In genomic region chr7:67528821-67529221, GRCm38 (mm10) we compare ENCODE assay signal across 12 mouse cellular contexts.
DNase-seq lines count a peak whose midpoint lies in the region; ATAC-seq and TF ChIP-seq lines count a peak whose summit lies in the region.
"Had no signal": no experiment of that assay in that cellular context is flagged by ENCODE, and none has a peak within 500 bp of the region (broad histone marks: within the 10 kb centered on the region; RNA-seq: fewer than 3 reads in every experiment).

No protein-coding gene starts in this region.

- ATAC-seq in hindbrain, postnatal 0 days: peak; percentile 80
- no peak for ATAC-seq in hindbrain, embryonic 12.5 days (ENCODE audit: low FRiP score)
- no peak for ATAC-seq in stomach, embryonic 15.5 days (ENCODE audit: insufficient read depth, low FRiP score, low read depth)
- ATAC-seq in stomach, postnatal 0 days (ENCODE audit: low FRiP score, low TSS enrichment): no peak
- ATAC-seq in forebrain, postnatal 0 days: peak; percentile 71
- no peak for ATAC-seq in CD4-positive, CD25-positive, alpha-beta regulatory T cell, adult 4 months
- no peak for ATAC-seq in granulocyte monocyte progenitor cell, adult 5-6 weeks (replicated peaks; ENCODE audit: poor library complexity, severe bottlenecking)

- no peak overlapping the region for H3K4me3 ChIP-seq in hindbrain, postnatal 0 days (ENCODE audit: low read length)
- H3K4me3 ChIP-seq in hindbrain, embryonic 12.5 days: no peak overlapping the region
- no peak overlapping the region for H3K4me3 ChIP-seq in stomach, embryonic 15.5 days (replicated peaks)
- H3K4me3 ChIP-seq in stomach, postnatal 0 days (ENCODE audit: low read depth, low read length): no peak overlapping the region
- H3K4me3 ChIP-seq in cerebellum, adult 2 months (replicated peaks; ENCODE audit: insufficient read depth, low read depth, low read length): peak overlapping the region; percentile 52
- no peak overlapping the region for H3K4me3 ChIP-seq in forebrain, postnatal 0 days (ENCODE audit: low read depth, low read length)
- H3K4me3 ChIP-seq: erythroblast, embryonic 14.5 days; midbrain, embryonic 10.5 days had no signal

- TF ChIP-seq EP300 in stomach, postnatal 0 days (optimal IDR thresholded peaks at IDR 0.05): no peak

- no peaks in the 10 kb centered on the region for H3K27me3 ChIP-seq in hindbrain, postnatal 0 days (ENCODE audit: insufficient read depth, low read length)
- no peaks in the 10 kb centered on the region for H3K27me3 ChIP-seq in hindbrain, embryonic 12.5 days
- H3K27me3 ChIP-seq in stomach, embryonic 15.5 days (replicated peaks): no peaks in the 10 kb centered on the region
- no peaks in the 10 kb centered on the region for H3K27me3 ChIP-seq in stomach, postnatal 0 days (ENCODE audit: control insufficient read depth, insufficient read depth, low read length)
- H3K27me3 ChIP-seq in cerebellum, adult 2 months (ENCODE audit: control insufficient read depth, insufficient read depth, low read length): no peaks in the 10 kb centered on the region
- no peaks in the 10 kb centered on the region for H3K27me3 ChIP-seq in forebrain, postnatal 0 days (ENCODE audit: insufficient read depth, low read length)

- no peaks in the 10 kb centered on the region for H3K36me3 ChIP-seq in hindbrain, postnatal 0 days (ENCODE audit: insufficient read depth, low read length)
- H3K36me3 ChIP-seq in hindbrain, embryonic 12.5 days: no peaks in the 10 kb centered on the region
- H3K36me3 ChIP-seq in stomach, embryonic 15.5 days: no peaks in the 10 kb centered on the region
- H3K36me3 ChIP-seq in stomach, postnatal 0 days (ENCODE audit: control insufficient read depth, insufficient read depth, low read length): no peaks in the 10 kb centered on the region
- H3K36me3 ChIP-seq in forebrain, postnatal 0 days (ENCODE audit: insufficient read depth): no peaks in the 10 kb centered on the region
- H3K36me3 ChIP-seq: midbrain, embryonic 10.5 days had no signal

- peak; percentile 57 for DNase-seq in hindbrain, postnatal 0 days (ENCODE audit: low spot score)
- DNase-seq in stomach, postnatal 0 days (ENCODE audit: low spot score): no peak
- peak; percentile 43 to 49 for DNase-seq in cerebellum, adult 2 months
- no peak for DNase-seq in forebrain, postnatal 0 days
- DNase-seq: thymus, adult 18-20 months had no signal

- TF ChIP-seq CTCF in hindbrain, postnatal 0 days (IDR thresholded peaks at IDR 0.05; ENCODE audit: low read depth): no peak
- no peak for TF ChIP-seq CTCF in stomach, postnatal 0 days (IDR thresholded peaks at IDR 0.05; ENCODE audit: low read depth)
- no peak for TF ChIP-seq CTCF in cerebellum, adult 2 months (IDR thresholded peaks at IDR 0.05; ENCODE audit: borderline replicate concordance, insufficient read depth, low read depth, low read length)
- no peak for TF ChIP-seq CTCF in forebrain, postnatal 0 days (IDR thresholded peaks at IDR 0.05; ENCODE audit: low read depth)

- H3K9ac ChIP-seq in hindbrain, postnatal 0 days (replicated peaks; ENCODE audit: low read length): no peak overlapping the region
- H3K9ac ChIP-seq in hindbrain, embryonic 12.5 days: no peak overlapping the region
- H3K9ac ChIP-seq in stomach, embryonic 15.5 days: no peak overlapping the region
- H3K9ac ChIP-seq in stomach, postnatal 0 days (ENCODE audit: low read length): no peak overlapping the region
- no peak overlapping the region for H3K9ac ChIP-seq in forebrain, postnatal 0 days
- H3K9ac ChIP-seq: hindbrain, embryonic 14.5 days had no signal

- no peak overlapping the region; the same call in 1 of the 2 replicates for H3K27ac ChIP-seq in hindbrain, postnatal 0 days
- no peak overlapping the region for H3K27ac ChIP-seq in hindbrain, embryonic 12.5 days
- peak overlapping the region; percentile 46; the same call in 1 of the 2 replicates for H3K27ac ChIP-seq in stomach, embryonic 15.5 days
- H3K27ac ChIP-seq in stomach, postnatal 0 days (replicated peaks): no peak overlapping the region
- 0 out of 2 replicates have a peak overlapping the region, but pooled peaks have one; percentile 2 for H3K27ac ChIP-seq in cerebellum, adult 2 months (ENCODE audit: insufficient read depth, low read length)
- no peak overlapping the region for H3K27ac ChIP-seq in forebrain, postnatal 0 days (ENCODE audit: low read depth, low read length)
- H3K27ac ChIP-seq: midbrain, embryonic 10.5 days had no signal

- no peaks in the 10 kb centered on the region for H3K9me3 ChIP-seq in hindbrain, postnatal 0 days (ENCODE audit: low read length)
- no peaks in the 10 kb centered on the region for H3K9me3 ChIP-seq in hindbrain, embryonic 12.5 days (replicated peaks)
- no peaks in the 10 kb centered on the region for H3K9me3 ChIP-seq in stomach, embryonic 15.5 days
- H3K9me3 ChIP-seq in stomach, postnatal 0 days (ENCODE audit: control insufficient read depth, low read length): no peaks in the 10 kb centered on the region
- H3K9me3 ChIP-seq in forebrain, postnatal 0 days (ENCODE audit: low read length): no peaks in the 10 kb centered on the region
- H3K9me3 ChIP-seq: midbrain, embryonic 10.5 days had no signal

- no peak for TF ChIP-seq POLR2A in cerebellum, adult 2 months (IDR thresholded peaks at IDR 0.05; ENCODE audit: borderline replicate concordance, insufficient read depth, low read length)

- WGBS in hindbrain, postnatal 0 days: 75% methylated on average over 18 of the region's 18 CpGs
- WGBS in hindbrain, embryonic 12.5 days: 93% methylated on average over 18 of the region's 18 CpGs
- WGBS in stomach, embryonic 15.5 days: 91% methylated on average over 18 of the region's 18 CpGs
- 85% methylated on average over 18 of the region's 18 CpGs for WGBS in stomach, postnatal 0 days
- 25% methylated on average over 18 of the region's 18 CpGs for WGBS in cerebellum, adult 2 months
- WGBS in forebrain, postnatal 0 days: 68% methylated on average over 18 of the region's 18 CpGs

- H3K4me1 ChIP-seq in hindbrain, postnatal 0 days (ENCODE audit: insufficient read depth, low read length): no peaks in the 10 kb centered on the region; the same call in none of the 2 replicates
- H3K4me1 ChIP-seq in hindbrain, embryonic 12.5 days: peaks cover 2% of the 10 kb centered on the region; the same call in 1 of the 2 replicates
- H3K4me1 ChIP-seq in stomach, embryonic 15.5 days: peaks cover 19% of the 10 kb centered on the region
- H3K4me1 ChIP-seq in stomach, postnatal 0 days (replicated peaks; ENCODE audit: control insufficient read depth, insufficient read depth): 0 out of 2 replicates have a peak, but pooled peaks cover 2% of the 10 kb centered on the region
- peaks cover 14% of the 10 kb centered on the region; the same call in 1 of the 2 replicates for H3K4me1 ChIP-seq in cerebellum, adult 2 months (ENCODE audit: control insufficient read depth, insufficient read depth, low read length)
- H3K4me1 ChIP-seq in forebrain, postnatal 0 days (ENCODE audit: insufficient read depth): 0 out of 2 replicates have a peak, but pooled peaks cover 4% of the 10 kb centered on the region

- no peak overlapping the region for H3K4me2 ChIP-seq in hindbrain, postnatal 0 days (ENCODE audit: low read depth, low read length)
- H3K4me2 ChIP-seq in hindbrain, embryonic 12.5 days (replicated peaks): no peak overlapping the region
- no peak overlapping the region for H3K4me2 ChIP-seq in stomach, embryonic 15.5 days
- no peak overlapping the region for H3K4me2 ChIP-seq in stomach, postnatal 0 days (replicated peaks; ENCODE audit: low read depth)
- 0 out of 2 replicates have a peak overlapping the region, but pooled peaks have one; percentile 13 for H3K4me2 ChIP-seq in forebrain, postnatal 0 days (ENCODE audit: low read depth)
- H3K4me2 ChIP-seq: hindbrain, embryonic 14.5 days had no signal

Comparison
In these comparisons a context has a peak if more than half of its experiments do, and no peak if none do; other contexts are left out.
1. ATAC-seq: peak in hindbrain, postnatal 0 days (single experiment) and forebrain, postnatal 0 days (single experiment); none in hindbrain, embryonic 12.5 days (single experiment), stomach, embryonic 15.5 days (single experiment), stomach, postnatal 0 days (single experiment), CD4-positive, CD25-positive, alpha-beta regulatory T cell, adult 4 months (single experiment) and granulocyte monocyte progenitor cell, adult 5-6 weeks (single experiment).
2. H3K27ac ChIP-seq: peak in stomach, embryonic 15.5 days (single experiment) and cerebellum, adult 2 months (single experiment); none in hindbrain, postnatal 0 days (single experiment), hindbrain, embryonic 12.5 days (single experiment), stomach, postnatal 0 days (single experiment) and forebrain, postnatal 0 days (single experiment).
3. DNase-seq: peak in hindbrain, postnatal 0 days (single experiment) and cerebellum, adult 2 months (2 of 2); none in stomach, postnatal 0 days (single experiment) and forebrain, postnatal 0 days (single experiment).